Mouse (Mus musculus) bone marrow macrophage, adult 2 months (primary cell): ENCODE data around the gene Gxylt1. TPM values are rescaled to one million over a fixed set of nuclear protein-coding genes. Genes with fewer than 3 reads are reported as not detected.
A peak's percentile ranks its signal among the peaks of the same experiment; 100 is the strongest.

ENCODE experiments used
- H3K27ac ChIP-seq: 2 replicates; pipeline ENCODE4 v1.5.1; 2012; ENCODE audit warnings: low read depth, low read length; ENCODE audit not compliant: insufficient read depth
- H3K4me1 ChIP-seq: 2 replicates; pipeline ENCODE4 v1.6.1; 2012; ENCODE audit warnings: low read length; ENCODE audit not compliant: control insufficient read depth, insufficient read depth
- H3K4me3 ChIP-seq: 2 replicates; pipeline ENCODE4 v1.5.1; 2012; ENCODE audit warnings: mild to moderate bottlenecking, low read length, moderate library complexity; ENCODE audit not compliant: insufficient read depth
- CTCF ChIP-seq: IDR thresholded peaks from 2 replicates; pipeline ENCODE4 v1.5.1; 2012; ENCODE audit warnings: low read depth, mild to moderate bottlenecking, low read length, moderate library complexity
- POLR2A ChIP-seq: IDR thresholded peaks from 2 replicates; pipeline ENCODE4 v1.6.1; 2012; ENCODE audit warnings: mild to moderate bottlenecking, low read depth, low read length, borderline replicate concordance
- polyA plus RNA-seq: library from polyadenylated mRNA; stranded (reverse); fragments of >200 nt; gene quantifications from 2 replicates; pipeline ENCODE4 v1.2.4, GENCODE M21; 2012; ENCODE audit not compliant: missing spikeins, insufficient read depth, insufficient read length

Gene Gxylt1
- polyA plus RNA-seq, 1 experiment, result 23.7 TPM

- peaks cover 33% of the 10 kb centered on the region for H3K4me1 ChIP-seq
- TF ChIP-seq POLR2A (no peak), CTCF (no peak)
- H3K27ac ChIP-seq, result peak overlapping the region; percentile 86
- H3K4me3 ChIP-seq, result peak overlapping the region; percentile 68
These were observed 644 bp upstream of the Gxylt1 start for GRCm38 (mm10) chr15:93275623-93276022.

- Histone ChIP-seq H3K4me1 (peaks cover 46% of the 10 kb centered on the region), H3K27ac (peak overlapping the region; percentile 37)
- TF ChIP-seq POLR2A (no peak), CTCF (no peak)
These were observed 946 bp downstream of the Gxylt1 start for GRCm38 (mm10) chr15:93273788-93274678.

GRCm38 (mm10) chr15:93272948-93273347 lies 2.0 kb downstream of the Gxylt1 start:
- TF ChIP-seq POLR2A, result no peak
- TF ChIP-seq CTCF, result no peak
- H3K4me1 ChIP-seq, result peaks cover 54% of the 10 kb centered on the region
- no peak overlapping the region for H3K4me3 ChIP-seq
- H3K27ac ChIP-seq, result no peak overlapping the region

More at GRCm38 (mm10) chr15:93273788-93274678, 946 bp downstream of the Gxylt1 start:
- peak overlapping the region; percentile 84 for H3K4me3 ChIP-seq

- Histone ChIP-seq H3K4me1 (peaks cover 53% of the 10 kb centered on the region), H3K27ac (peak overlapping the region; percentile 59), H3K4me3 (peak overlapping the region; percentile 40)
- TF ChIP-seq CTCF (no peak), POLR2A (no peak)
These were observed 4.6 kb downstream of the Gxylt1 start for GRCm38 (mm10) chr15:93270289-93270855.

GRCm38 (mm10) chr15:93269572-93269971 lies 5.4 kb downstream of the Gxylt1 start:
- peaks cover 53% of the 10 kb centered on the region for H3K4me1 ChIP-seq
- TF ChIP-seq CTCF, result no peak
- no peak for TF ChIP-seq POLR2A
- no peak overlapping the region for H3K4me3 ChIP-seq
- H3K27ac ChIP-seq, result 0 out of 2 replicates have a peak overlapping the region, but pooled peaks have one; percentile 12

GRCm38 (mm10) chr15:93268001-93268400 lies 7.0 kb downstream of the Gxylt1 start:
- Histone ChIP-seq H3K27ac (peak overlapping the region; percentile 67), H3K4me3 (no peak overlapping the region), H3K4me1 (peaks cover 44% of the 10 kb centered on the region)
- no peak for TF ChIP-seq CTCF
- no peak for TF ChIP-seq POLR2A

GRCm38 (mm10) chr15:93267479-93267878 lies 7.5 kb downstream of the Gxylt1 start:
- TF ChIP-seq POLR2A, result no peak
- TF ChIP-seq CTCF, result no peak
- Histone ChIP-seq H3K4me1 (peaks cover 39% of the 10 kb centered on the region), H3K27ac (no peak overlapping the region), H3K4me3 (no peak overlapping the region)

GRCm38 (mm10) chr15:93266361-93266760 lies 8.6 kb downstream of the Gxylt1 start:
- H3K27ac ChIP-seq, result no peak overlapping the region
- H3K4me3 ChIP-seq, result no peak overlapping the region
- peaks cover 35% of the 10 kb centered on the region for H3K4me1 ChIP-seq
- no peak for TF ChIP-seq CTCF
- TF ChIP-seq POLR2A, result no peak

GRCm38 (mm10) chr15:93265728-93266127 lies 9.3 kb downstream of the Gxylt1 start:
- no peak overlapping the region for H3K27ac ChIP-seq
- peaks cover 30% of the 10 kb centered on the region for H3K4me1 ChIP-seq
- TF ChIP-seq POLR2A (no peak), CTCF (no peak)
- H3K4me3 ChIP-seq, result no peak overlapping the region

- Histone ChIP-seq H3K4me3 (no peak overlapping the region), H3K27ac (no peak overlapping the region), H3K4me1 (peaks cover 25% of the 10 kb centered on the region)
- TF ChIP-seq CTCF (no peak), POLR2A (no peak)
These were observed 9.7 kb downstream of the Gxylt1 start for GRCm38 (mm10) chr15:93265231-93265630.
